Mouse (Mus musculus) hindbrain, embryonic 14.5 days (tissue): ENCODE data around the gene Syne3. TPM values are rescaled to one million over a fixed set of nuclear protein-coding genes. Genes with fewer than 3 reads are reported as not detected.
A peak's percentile ranks its signal among the peaks of the same experiment; 100 is the strongest.

ENCODE experiments used
- ATAC-seq: fragments of 200-750 bp; cut with Nextera tagmentation; 2 replicates; pipeline ENCODE4 v1.8.0; 2017; ENCODE audit warnings: moderate number of reproducible peaks, mild to moderate bottlenecking, moderate TSS enrichment, moderate library complexity; ENCODE audit not compliant: low FRiP score
- DNase-seq: peaks from one replicate; pipeline ENCODE4 v3.0.0-alpha.2; 2015; ENCODE audit warnings: low spot score
- H3K27ac ChIP-seq: fragments of 300-500 bp; sonication (generic); 2 replicates; pipeline ENCODE4 v1.5.1; 2014; ENCODE audit warnings: mild to moderate bottlenecking, moderate library complexity
- H3K27me3 ChIP-seq: fragments of 300-500 bp; sonication (generic); 2 replicates; pipeline ENCODE4 v1.6.1; 2014; ENCODE audit warnings: mild to moderate bottlenecking, low read length, mixed read lengths; ENCODE audit not compliant: control insufficient read depth, insufficient read depth
- H3K36me3 ChIP-seq: fragments of 300-500 bp; sonication (generic); replicated peaks from 2 replicates; pipeline ENCODE4 v1.6.1; 2014; ENCODE audit not compliant: control insufficient read depth, insufficient read depth
- H3K4me1 ChIP-seq: fragments of 300-500 bp; sonication (generic); replicated peaks from 2 replicates; pipeline ENCODE4 v1.6.1; 2014; ENCODE audit warnings: antibody characterized with exemption, low read length, mixed read lengths; ENCODE audit not compliant: control insufficient read depth, insufficient read depth
- H3K4me2 ChIP-seq: fragments of 300-500 bp; sonication (generic); replicated peaks from 2 replicates; pipeline ENCODE4 v1.6.1; 2014; ENCODE audit warnings: mild to moderate bottlenecking, moderate library complexity
- H3K4me3 ChIP-seq: fragments of 300-500 bp; sonication (generic); replicated peaks from 2 replicates; pipeline ENCODE4 v1.5.1; 2014; ENCODE audit warnings: mild to moderate bottlenecking, low read length
- H3K9ac ChIP-seq: fragments of 300-500 bp; sonication (generic); 2 replicates; pipeline ENCODE4 v1.6.1; 2014
- H3K9me3 ChIP-seq: fragments of 300-500 bp; sonication (generic); 2 replicates; pipeline ENCODE4 v1.6.1; 2016; ENCODE audit warnings: low read length; ENCODE audit not compliant: control insufficient read depth
- WGBS: fragments of 180-500 bp; shearing (Covaris S2); extraction: QIAGEN DNeasy Blood & Tissue Kit; methylation state at CpG from one replicate; pipeline ENCODE4 v1.1.7; 2014; 5-methylcytosine and 5-hydroxymethylcytosine counted together
- polyA plus RNA-seq: library from polyadenylated mRNA; unstranded; fragments of >200 nt; fragmentation: Nextera tagmentation; extraction: Ambion mirVana; gene quantifications from 2 replicates; pipeline ENCODE4 v1.2.1, GENCODE M21; 2014

Syne3 gene
- polyA plus RNA-seq, 1 experiment from 2014 or later, result 0.35 TPM

DNA sequence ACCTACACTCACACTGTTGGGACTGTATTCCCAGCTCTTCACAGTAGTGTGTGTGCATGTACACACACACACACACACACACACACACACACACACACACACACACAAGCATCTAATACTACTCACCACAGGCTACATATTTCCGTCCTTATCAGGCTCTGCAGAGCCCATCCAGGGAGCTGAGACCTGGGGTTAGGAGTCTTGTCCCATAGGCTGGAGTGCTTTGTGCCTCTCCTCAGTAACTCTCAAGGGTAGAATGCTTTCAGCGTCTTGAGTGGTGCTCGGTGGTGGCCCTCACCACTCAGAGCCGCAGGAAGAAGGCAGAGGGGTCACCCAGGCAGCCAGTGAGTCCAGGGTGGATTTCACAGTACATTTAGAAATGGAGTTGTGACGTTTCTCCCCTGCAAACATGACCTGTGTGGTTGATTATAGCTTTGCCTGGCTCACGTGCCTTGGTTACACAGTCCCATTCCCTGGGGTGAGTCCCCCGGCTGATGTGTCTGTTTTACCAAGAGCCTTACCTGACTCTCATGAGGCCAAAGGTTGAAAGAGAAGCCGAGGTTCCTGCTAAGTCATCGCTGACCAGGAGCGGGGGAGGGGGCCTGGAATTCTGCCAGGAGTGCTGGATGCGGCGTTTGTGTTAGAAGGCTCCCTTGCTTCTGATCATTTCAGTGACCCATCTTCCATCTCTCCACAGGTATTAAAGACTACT, 30.1 kb upstream of the Syne3 start:
- Histone ChIP-seq H3K9me3 (no peaks in the 10 kb centered on the region), H3K27ac (no peak overlapping the region), H3K36me3 (peaks cover 27% of the 10 kb centered on the region), H3K4me3 (no peak overlapping the region), H3K4me2 (no peak overlapping the region), H3K4me1 (peaks cover 2% of the 10 kb centered on the region; the same call in 1 of the 2 replicates), H3K9ac (no peak overlapping the region; the same call in 1 of the 2 replicates), H3K27me3 (no peaks in the 10 kb centered on the region)
- DNase-seq, result no peak
- WGBS, result 62% methylated on average over 12 of the region's 12 CpGs
- ATAC-seq, result no peak

DNA sequence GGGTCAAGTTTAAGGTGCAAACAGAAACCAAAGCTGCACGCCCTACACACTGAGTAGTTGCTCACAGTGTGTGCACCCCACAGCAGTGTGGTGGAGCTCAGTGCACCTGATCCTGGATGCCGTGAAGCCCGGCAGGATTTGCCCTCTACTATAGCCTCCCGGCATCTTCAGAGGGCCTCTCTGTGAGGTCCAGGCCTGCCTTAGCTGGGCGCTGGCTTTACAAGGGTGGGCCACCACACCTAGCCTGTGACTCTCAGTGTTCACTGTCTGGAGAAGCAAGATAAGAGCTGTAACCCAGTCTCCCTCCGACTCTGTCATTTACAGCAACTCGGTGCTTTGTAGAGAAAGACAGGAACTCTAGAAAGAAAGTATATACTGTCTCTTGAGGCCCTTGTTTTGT, 29.3 kb upstream of the Syne3 start:
- H3K9ac ChIP-seq, result no peak overlapping the region
- H3K4me1 ChIP-seq, result peaks cover 10% of the 10 kb centered on the region; the same call in 1 of the 2 replicates
- peaks cover 27% of the 10 kb centered on the region for H3K36me3 ChIP-seq
- no peak overlapping the region for H3K4me2 ChIP-seq
- H3K27ac ChIP-seq, result no peak overlapping the region
- WGBS, result 87% methylated on average over 7 of the region's 7 CpGs
- H3K4me3 ChIP-seq, result no peak overlapping the region
- ATAC-seq, result no peak
- H3K9me3 ChIP-seq, result no peaks in the 10 kb centered on the region
- DNase-seq, result no peak
- H3K27me3 ChIP-seq, result no peaks in the 10 kb centered on the region

DNA sequence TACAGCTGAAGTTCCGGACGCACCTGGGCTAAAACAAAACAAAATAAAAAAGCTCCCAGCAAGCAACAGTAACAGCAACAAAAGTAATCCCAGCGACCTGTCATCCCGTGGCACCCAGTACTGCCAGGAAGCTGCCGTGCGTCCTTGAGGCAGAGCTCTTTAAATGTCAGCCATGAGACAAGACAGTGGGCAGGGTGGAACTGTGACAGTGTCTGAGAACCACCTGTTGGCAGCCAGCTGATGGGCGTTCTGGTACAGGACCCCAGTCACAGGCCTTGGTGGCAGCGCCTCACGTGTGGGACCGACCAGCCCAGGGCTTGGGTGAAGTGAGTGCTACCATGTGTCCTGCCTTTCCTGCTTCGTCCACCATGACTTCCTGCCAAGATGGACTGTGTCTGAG, 28.6 kb upstream of the Syne3 start:
- Histone ChIP-seq H3K9ac (no peak overlapping the region), H3K27ac (no peak overlapping the region), H3K36me3 (peaks cover 27% of the 10 kb centered on the region), H3K4me1 (peaks cover 18% of the 10 kb centered on the region), H3K27me3 (no peaks in the 10 kb centered on the region), H3K4me3 (no peak overlapping the region), H3K4me2 (no peak overlapping the region), H3K9me3 (no peaks in the 10 kb centered on the region)
- DNase-seq, result no peak
- 88% methylated on average over 11 of the region's 11 CpGs for WGBS
- ATAC-seq, result no peak

DNA sequence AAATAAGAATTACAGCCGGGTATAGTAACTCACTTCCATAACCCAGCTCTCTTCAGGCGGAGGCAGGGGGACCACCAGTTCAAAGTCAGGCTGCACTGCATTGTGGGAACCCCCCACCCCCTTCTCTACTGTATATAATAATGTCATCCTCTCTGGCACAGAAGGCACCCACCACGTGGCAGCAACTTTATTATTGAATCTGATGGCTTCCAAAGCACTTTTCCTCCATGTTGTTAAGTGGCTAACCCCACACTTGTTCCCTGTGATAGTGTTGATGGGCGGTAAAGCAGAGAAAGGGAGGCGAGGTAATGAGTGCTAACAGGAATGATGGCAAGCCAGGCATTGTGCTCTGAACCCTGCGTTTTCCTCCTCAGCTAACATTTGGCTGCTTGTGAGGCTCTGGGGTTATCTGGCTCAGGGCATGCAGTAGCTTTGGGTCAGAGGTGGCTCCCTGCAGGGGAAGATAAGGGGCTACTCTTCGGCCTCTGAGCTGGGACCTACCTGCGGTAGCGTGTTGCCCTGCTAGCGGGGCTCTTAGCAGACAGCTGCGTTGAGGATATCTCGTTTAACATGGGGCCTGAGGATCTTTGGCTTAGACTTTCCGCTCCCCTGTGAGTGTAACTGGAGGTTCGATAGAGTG, 24.6 kb upstream of the Syne3 start:
- peak overlapping the region; percentile 94 for H3K4me2 ChIP-seq
- H3K36me3 ChIP-seq, result peaks cover 17% of the 10 kb centered on the region
- H3K4me1 ChIP-seq, result peaks cover 33% of the 10 kb centered on the region
- 84% methylated on average over 14 of the region's 14 CpGs for WGBS
- no peak overlapping the region for H3K27ac ChIP-seq
- DNase-seq, result no peak
- peak overlapping the region; percentile 76; the same call in 1 of the 2 replicates for H3K4me3 ChIP-seq
- no peak overlapping the region for H3K9ac ChIP-seq
- H3K9me3 ChIP-seq, result no peaks in the 10 kb centered on the region
- no peak for ATAC-seq
- H3K27me3 ChIP-seq, result no peaks in the 10 kb centered on the region

DNA sequence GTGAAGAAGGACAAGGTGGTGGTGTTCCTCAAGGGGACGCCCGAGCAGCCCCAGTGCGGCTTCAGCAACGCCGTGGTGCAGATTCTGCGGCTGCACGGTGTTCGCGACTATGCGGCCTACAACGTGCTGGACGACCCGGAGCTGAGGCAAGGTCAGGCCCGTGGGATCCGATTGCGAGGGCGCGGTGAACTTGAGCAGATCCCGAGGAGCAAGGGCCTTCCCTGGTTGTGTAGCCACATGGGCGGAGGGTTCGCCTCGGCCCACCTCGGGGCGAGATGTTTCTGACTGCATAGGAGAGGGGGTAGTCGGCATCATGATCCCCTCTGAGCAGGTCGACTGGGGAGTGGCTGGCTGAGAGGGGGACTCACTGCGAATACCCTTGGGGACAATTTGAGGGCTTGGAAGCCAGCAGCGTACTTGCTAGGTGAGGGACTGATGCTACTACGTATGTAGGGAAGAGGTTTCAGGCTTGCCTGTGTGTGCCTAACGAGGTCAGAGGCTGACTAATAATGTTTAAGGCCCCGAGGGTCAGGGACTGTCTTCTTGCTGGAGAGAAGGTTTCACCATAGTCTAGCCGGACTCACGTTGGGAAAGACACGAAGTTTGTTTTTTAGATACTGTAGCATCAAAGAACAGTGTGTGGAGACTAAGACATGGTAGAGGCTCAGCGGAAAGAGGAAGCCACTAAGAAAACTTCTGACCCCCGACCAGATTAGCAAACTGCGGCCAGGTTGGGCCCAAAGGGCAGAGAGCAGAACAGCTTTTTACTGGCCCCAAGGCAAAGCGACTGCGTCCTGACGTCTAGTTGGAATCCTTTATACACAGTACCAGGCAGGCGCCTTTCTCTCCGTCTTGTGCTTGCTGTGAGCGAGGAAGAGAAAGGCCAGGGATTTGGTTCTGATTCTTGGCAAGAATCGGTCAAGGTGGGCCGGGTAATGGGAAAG, 23.5 kb upstream of the Syne3 start:
- Histone ChIP-seq H3K4me2 (peak overlapping the region; percentile 94), H3K4me3 (peak overlapping the region; percentile 76), H3K9ac (peak overlapping the region; percentile 79), H3K9me3 (no peaks in the 10 kb centered on the region), H3K27me3 (no peaks in the 10 kb centered on the region), H3K4me1 (peaks cover 33% of the 10 kb centered on the region), H3K27ac (peak overlapping the region; percentile 77), H3K36me3 (peaks cover 23% of the 10 kb centered on the region)
- WGBS, result 2% methylated on average over 45 of the region's 45 CpGs
- DNase-seq (no peak), ATAC-seq (peak; percentile 41)

DNA sequence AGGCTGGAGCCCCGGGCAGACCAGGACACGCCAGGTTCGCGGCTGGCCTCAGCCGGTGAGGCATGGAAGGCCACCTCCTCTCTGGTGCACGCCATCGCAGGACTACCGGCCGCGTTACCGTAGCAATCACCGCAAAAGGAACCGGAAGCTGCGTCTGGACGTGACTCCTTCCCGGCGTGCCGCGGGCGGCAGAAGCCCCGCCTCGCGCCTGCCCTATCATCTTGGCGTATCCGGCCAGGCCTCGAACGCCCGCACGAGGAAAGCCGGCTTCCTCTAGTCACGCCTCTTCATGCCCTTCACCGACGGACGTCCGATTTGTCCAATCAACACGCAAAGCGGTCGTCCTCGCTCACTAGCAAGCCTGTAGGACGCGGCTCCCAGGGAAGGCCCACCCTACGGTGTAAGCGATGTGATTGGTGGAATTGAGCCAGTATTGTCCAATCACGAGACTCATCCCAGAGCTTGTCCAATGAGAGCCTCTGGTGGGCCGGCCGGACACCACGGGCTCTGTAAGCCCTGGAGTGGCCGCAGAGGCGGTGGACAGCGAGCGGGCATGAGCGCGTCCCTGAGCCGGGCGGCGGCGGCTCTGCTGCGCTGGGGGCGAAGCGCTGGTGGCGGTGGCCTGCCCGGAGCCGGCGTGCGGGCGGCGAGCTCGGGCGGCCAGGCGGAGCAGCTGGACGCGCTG, 22.7 kb upstream of the Syne3 start, which contains the start of gene Glrx5:
TSS of gene Glrx5 (plus strand) at position 542 of the 685 bp plus-strand sequence.
- Histone ChIP-seq H3K9me3 (no peaks in the 10 kb centered on the region), H3K4me2 (peak within 1 kb of the TSS; percentile 94), H3K4me1 (peaks cover 33% of the 10 kb centered on the region), H3K36me3 (peaks cover 23% of the 10 kb centered on the region), H3K4me3 (peak within 1 kb of the TSS; percentile 76), H3K27ac (peak within 1 kb of the TSS; percentile 77), H3K9ac (peak within 1 kb of the TSS; percentile 79), H3K27me3 (no peaks in the 10 kb centered on the region)
- ATAC-seq (peak; percentile 99), DNase-seq (peak; percentile 97)
- under 1% methylated on average over 69 of the region's 72 CpGs for WGBS

DNA sequence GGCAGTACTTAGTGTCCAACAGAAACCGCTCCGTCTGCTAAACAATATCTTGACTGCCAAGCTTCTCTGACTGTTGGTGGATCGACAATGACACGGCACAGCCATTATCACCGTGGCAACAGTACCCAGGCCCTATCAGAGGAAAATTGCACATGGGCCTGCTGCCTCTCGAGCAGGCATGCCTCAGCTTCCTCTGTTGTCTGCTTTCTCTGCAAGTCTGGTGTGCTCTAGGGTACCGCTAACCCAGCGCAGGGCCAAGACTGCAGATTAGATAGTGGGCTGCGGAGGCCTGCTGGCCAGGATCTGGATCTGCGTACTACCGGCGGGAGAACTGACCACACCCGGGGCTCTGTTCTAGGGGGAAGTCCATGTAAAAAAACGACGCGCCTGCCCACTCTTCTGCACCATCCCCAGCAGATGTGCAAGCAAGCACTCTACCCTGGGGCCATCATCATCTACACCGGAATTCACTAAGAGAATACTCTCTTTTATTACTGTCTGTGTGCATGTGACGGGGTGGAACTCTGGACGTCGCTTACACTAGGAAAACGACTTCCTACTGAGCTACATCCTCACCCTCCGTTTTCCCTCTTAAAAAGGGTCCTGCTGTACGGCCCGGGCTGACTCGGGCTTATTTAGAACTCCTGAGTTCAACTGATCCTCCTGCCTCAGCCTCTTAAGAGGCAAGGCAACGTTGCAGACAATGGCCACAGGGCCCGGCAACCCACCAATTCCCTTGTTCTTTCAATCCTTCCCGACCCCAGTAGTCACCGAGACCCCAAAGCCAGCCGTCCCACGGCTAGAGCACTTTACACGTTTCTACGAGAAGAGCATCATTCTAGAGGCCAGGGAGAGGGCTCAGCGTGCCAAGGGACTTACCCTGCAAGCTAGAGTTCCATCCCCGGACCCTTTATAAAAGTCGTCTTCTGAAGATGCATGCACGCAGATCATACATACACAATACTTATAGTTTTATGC, 21.8 kb upstream of the Syne3 start:
- peak overlapping the region; percentile 76 for H3K4me3 ChIP-seq
- H3K9ac ChIP-seq, result peak overlapping the region; percentile 78
- peaks cover 23% of the 10 kb centered on the region for H3K36me3 ChIP-seq
- peak overlapping the region; percentile 91 for H3K4me2 ChIP-seq
- ATAC-seq, result no peak
- H3K27me3 ChIP-seq, result no peaks in the 10 kb centered on the region
- 4% methylated on average over 37 of the region's 37 CpGs for WGBS
- H3K4me1 ChIP-seq, result peaks cover 33% of the 10 kb centered on the region
- H3K9me3 ChIP-seq, result no peaks in the 10 kb centered on the region
- DNase-seq, result no peak
- peak overlapping the region; percentile 60 for H3K27ac ChIP-seq

DNA sequence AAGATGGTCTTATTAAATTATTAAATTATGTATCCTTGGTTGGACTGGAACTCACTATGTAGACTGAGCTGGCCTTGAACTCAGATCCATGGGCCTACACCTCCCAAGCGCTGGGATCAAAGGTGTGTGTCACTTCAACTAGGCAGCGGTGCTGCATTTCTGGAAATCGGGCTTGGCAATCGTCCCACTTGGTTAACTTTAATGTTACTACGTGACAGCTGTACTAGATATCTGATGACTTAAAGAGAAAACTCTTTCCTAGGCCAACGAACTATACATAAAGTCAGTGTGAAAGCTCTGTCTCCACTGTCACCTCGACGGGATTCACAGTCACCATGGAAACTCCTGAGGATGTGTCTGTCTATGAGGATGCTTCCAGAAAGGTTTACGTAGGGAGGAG, 20.3 kb upstream of the Syne3 start:
- Histone ChIP-seq H3K27ac (no peak overlapping the region), H3K27me3 (no peaks in the 10 kb centered on the region), H3K36me3 (peaks cover 23% of the 10 kb centered on the region), H3K4me2 (no peak overlapping the region), H3K4me3 (no peak overlapping the region), H3K9me3 (no peaks in the 10 kb centered on the region), H3K4me1 (peaks cover 32% of the 10 kb centered on the region), H3K9ac (no peak overlapping the region)
- no peak for ATAC-seq
- 82% methylated on average over 9 of the region's 9 CpGs for WGBS
- DNase-seq, result no peak
